Comparison of ENCODE assay signal across 8 mouse cellular contexts in genomic region chr2:140065676-140066075, GRCm38 (mm10). TPM values are rescaled to one million over a fixed set of nuclear protein-coding genes. Genes with fewer than 3 reads are reported as not detected.
DNase-seq lines count a peak whose midpoint lies in the region; ATAC-seq lines count a peak whose summit lies in the region.

No protein-coding gene starts in this region.

- 81% methylated on average over 8 of the region's 8 CpGs for WGBS in kidney, embryonic 16.5 days
- WGBS in forebrain, embryonic 15.5 days: 83% methylated on average over 8 of the region's 8 CpGs
- WGBS in liver, embryonic 15.5 days (ENCODE audit: insufficient replicate concordance): 67% methylated on average over 8 of the region's 8 CpGs

- 0 out of 2 replicates have a peak, but pooled peaks cover 4% of the 10 kb centered on the region for H3K36me3 ChIP-seq in kidney, embryonic 16.5 days (ENCODE audit: insufficient read depth, low read length)
- H3K36me3 ChIP-seq in forebrain, embryonic 15.5 days: no peaks in the 10 kb centered on the region
- peaks cover 4% of the 10 kb centered on the region; the same call in 1 of the 2 replicates for H3K36me3 ChIP-seq in liver, embryonic 15.5 days (replicated peaks)

- peaks cover 12% of the 10 kb centered on the region; the same call in 1 of the 2 replicates for H3K4me1 ChIP-seq in kidney, embryonic 16.5 days (ENCODE audit: insufficient read depth, low read length)
- H3K4me1 ChIP-seq in forebrain, embryonic 15.5 days: peaks cover 12% of the 10 kb centered on the region
- peaks cover 32% of the 10 kb centered on the region for H3K4me1 ChIP-seq in liver, embryonic 15.5 days (replicated peaks)

- peak overlapping the region; percentile 91; the same call in 1 of the 2 replicates for H3K9ac ChIP-seq in kidney, embryonic 16.5 days (replicated peaks; ENCODE audit: low read length)
- peak overlapping the region; percentile 75 for H3K9ac ChIP-seq in forebrain, embryonic 15.5 days (replicated peaks)
- H3K9ac ChIP-seq in liver, embryonic 15.5 days: peak overlapping the region; percentile 92; the same call in 1 of the 2 replicates

- H3K27ac ChIP-seq in kidney, embryonic 16.5 days (ENCODE audit: low read length): peak overlapping the region; percentile 92; the same call in 1 of the 2 replicates
- H3K27ac ChIP-seq in forebrain, embryonic 15.5 days (replicated peaks): 0 out of 2 replicates have a peak overlapping the region, but pooled peaks have one; percentile 88
- peak overlapping the region; percentile 91 for H3K27ac ChIP-seq in liver, embryonic 15.5 days (replicated peaks)

- H3K4me2 ChIP-seq in kidney, embryonic 16.5 days (replicated peaks; ENCODE audit: low read depth, low read length): peak overlapping the region; percentile 82
- peak overlapping the region; percentile 74 for H3K4me2 ChIP-seq in forebrain, embryonic 15.5 days (replicated peaks)
- H3K4me2 ChIP-seq in liver, embryonic 15.5 days: peak overlapping the region; percentile 86

- no peaks in the 10 kb centered on the region for H3K9me3 ChIP-seq in kidney, embryonic 16.5 days (ENCODE audit: low read length)
- no peaks in the 10 kb centered on the region for H3K9me3 ChIP-seq in forebrain, embryonic 15.5 days
- no peaks in the 10 kb centered on the region for H3K9me3 ChIP-seq in liver, embryonic 15.5 days (replicated peaks)

- no peak for ATAC-seq in kidney, embryonic 16.5 days (ENCODE audit: low FRiP score, low TSS enrichment)
- ATAC-seq in forebrain, embryonic 15.5 days (replicated peaks): no peak
- ATAC-seq in liver, embryonic 15.5 days (ENCODE audit: insufficient read depth): no peak
- no peak for ATAC-seq in activated CD4-positive, CD25-positive, alpha-beta regulatory T cell, adult 4 months

- peak overlapping the region; percentile 94 for H3K4me3 ChIP-seq in kidney, embryonic 16.5 days (ENCODE audit: low read length)
- peak overlapping the region; percentile 82 for H3K4me3 ChIP-seq in forebrain, embryonic 15.5 days
- H3K4me3 ChIP-seq in liver, embryonic 15.5 days (replicated peaks): peak overlapping the region; percentile 87

- no peaks in the 10 kb centered on the region for H3K27me3 ChIP-seq in kidney, embryonic 16.5 days (ENCODE audit: insufficient read depth, low read length)
- no peaks in the 10 kb centered on the region for H3K27me3 ChIP-seq in forebrain, embryonic 15.5 days
- peaks cover 10% of the 10 kb centered on the region for H3K27me3 ChIP-seq in liver, embryonic 15.5 days

- no peak for DNase-seq in kidney, adult 8-10 months
- DNase-seq in NIH3T3 (ENCODE audit: low read depth): peak; percentile 51
- DNase-seq in layer of hippocampus, postnatal 14 days (ENCODE audit: low spot score in 2 of 2): no peak
- DNase-seq in right cerebral cortex, adult 2 months (ENCODE audit: low spot score in 2 of 2): no peak

RNA-seq across cellular contexts. Expression of gene Tasp1, which starts 0.9 kb away (rescaled TPM):
- 20.5 and 21.5 TPM in 2 replicates for polyA plus RNA-seq in kidney, embryonic 16.5 days (2015; fragmentation: Nextera tagmentation; extraction: Ambion mirVana)
- polyA plus RNA-seq in forebrain, embryonic 15.5 days (2015; fragmentation: Nextera tagmentation; extraction: Ambion mirVana): 20.5 and 24.6 TPM in 2 replicates
- 13.3 and 13.5 TPM in 2 replicates for polyA plus RNA-seq in liver, embryonic 15.5 days (2015; fragmentation: Nextera tagmentation; extraction: Ambion mirVana)
- 10 to 100 TPM; 29.6 to 30.3 TPM for total RNA-seq in layer of hippocampus, postnatal 14 days (2021)
- 100 to 1,000 TPM; 108 to 116 TPM for polyA plus RNA-seq in activated CD4-positive, CD25-positive, alpha-beta regulatory T cell, adult 4 months (2017; shearing (Covaris generic))
